Mouse (Mus musculus) c-Kit-positive CD71-positive TER-119-positive erythroid progenitor cells, embryonic 14.5 days (primary cell): ENCODE measurements around the gene Myh7b.

Experiments
- DNase-seq: peaks from one replicate; pipeline ENCODE4 v3.0.0-alpha.2; 2013; ENCODE audit warnings: low spot score

The Myh7b gene

GRCm38 (mm10) chr2:155634562-155634961, 23.6 kb downstream of the Myh7b start:
- no peak for DNase-seq

DNA sequence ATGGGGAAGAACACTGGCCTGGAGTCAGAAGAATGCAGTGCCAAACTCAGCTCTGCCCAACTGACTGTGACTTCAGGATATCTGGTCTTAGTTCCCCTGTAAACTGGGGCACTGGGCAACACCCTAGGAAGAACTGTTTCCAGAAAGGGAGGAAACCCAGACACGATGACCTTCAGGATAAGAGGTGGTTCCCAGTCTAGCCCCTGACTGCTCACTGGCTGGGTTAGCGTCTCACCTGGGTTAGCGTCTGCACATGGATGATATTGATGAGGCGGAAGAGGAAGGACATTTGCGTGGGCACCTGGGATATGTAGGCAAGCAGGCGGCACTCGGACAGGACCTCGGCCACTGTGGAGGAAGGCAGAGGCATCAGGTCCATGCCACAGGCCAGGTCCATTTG, 24.9 kb downstream of the Myh7b start:
- DNase-seq: no peak

DNA sequence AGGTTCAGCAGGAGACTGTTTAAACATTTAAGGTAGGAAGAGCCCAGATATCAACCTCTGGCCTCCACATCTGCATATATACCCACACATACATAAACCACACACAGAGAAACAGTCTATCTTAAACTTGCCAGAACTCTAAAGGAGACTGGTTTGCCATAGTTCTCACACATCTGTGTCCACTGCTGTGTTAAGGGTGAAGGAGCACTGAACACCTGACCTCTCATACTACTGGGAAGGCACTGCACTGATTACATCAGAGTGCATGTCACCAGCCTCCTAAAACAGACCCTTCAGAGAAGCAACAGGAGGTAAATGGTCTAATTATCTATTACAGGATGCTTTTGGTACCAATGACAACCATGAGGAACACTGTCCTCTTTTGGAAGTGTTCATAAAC, 25.9 kb downstream of the Myh7b start:
- DNase-seq: no peak

- no peak for DNase-seq
Observed at GRCm38 (mm10) chr2:155637411-155637810, 26.4 kb downstream of the Myh7b start.

DNA sequence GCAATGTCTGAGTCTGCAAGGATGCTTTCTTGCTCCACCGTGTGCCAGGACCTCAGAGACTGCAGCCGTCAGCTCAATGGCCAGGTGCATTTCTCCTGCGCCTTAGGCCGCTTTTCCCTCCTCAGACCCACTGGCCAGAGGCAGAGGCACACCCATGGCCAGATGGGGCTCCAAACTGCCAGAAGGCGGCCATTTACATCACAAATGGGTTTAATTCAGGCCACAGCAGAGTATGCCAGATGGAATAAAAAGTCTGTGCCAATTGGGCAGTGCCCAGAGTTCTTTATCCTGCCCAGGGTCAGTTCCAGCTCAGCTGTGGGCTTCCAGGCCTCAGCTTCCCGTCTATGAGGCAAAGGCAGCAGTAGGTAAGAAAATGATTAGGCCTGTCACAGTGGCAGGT, 29.6 kb downstream of the Myh7b start:
- no peak for DNase-seq

DNA sequence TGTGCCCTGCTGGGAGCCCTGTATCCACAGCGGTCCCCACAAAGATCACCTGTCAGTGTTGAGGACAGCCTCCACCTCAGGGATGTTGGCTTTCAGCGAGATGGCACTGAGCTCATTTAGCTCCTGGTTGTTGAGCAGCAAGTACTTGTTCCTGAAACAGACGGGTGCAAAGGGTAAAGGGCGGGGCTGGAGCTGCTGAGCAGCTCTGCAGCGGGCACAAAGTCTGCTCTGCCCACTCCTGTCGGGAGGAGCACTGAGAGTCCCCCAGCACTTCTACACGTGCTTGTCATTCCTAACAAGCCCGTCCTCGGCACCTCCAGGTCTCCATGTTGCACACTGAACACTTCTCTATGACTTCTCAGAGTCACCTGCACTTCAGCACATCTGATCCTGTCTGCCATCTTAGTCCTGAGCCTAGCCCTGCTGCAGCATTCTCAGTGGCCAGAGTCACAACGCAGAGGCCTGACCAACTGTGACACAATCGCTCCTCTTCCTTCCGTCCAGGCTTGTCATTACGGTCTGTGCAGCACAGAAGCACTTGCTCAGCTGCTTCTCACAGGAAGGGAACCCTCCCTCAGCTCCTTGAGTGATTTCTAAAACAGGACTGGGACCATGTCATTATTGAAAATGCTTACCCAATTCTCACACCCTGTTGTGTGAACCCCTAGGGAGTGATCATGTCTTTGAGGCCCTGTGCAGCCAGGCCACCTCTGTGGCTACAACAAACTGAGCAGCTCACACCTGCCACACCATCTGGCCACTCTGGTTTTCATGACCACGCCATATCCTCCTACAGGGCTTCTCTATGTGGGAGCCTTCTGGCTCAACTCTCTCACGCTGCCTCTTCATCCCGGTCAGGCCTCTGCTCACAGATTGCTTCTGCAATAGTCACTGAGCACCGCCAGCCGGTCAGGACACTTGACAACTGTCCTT, 30.8 kb downstream of the Myh7b start:
- DNase-seq: no peak

GRCm38 (mm10) chr2:155645746-155646145, 34.7 kb downstream of the Myh7b start:
- no peak for DNase-seq

- DNase-seq: no peak
Observed at GRCm38 (mm10) chr2:155652618-155653017, 41.6 kb downstream of the Myh7b start.

DNA sequence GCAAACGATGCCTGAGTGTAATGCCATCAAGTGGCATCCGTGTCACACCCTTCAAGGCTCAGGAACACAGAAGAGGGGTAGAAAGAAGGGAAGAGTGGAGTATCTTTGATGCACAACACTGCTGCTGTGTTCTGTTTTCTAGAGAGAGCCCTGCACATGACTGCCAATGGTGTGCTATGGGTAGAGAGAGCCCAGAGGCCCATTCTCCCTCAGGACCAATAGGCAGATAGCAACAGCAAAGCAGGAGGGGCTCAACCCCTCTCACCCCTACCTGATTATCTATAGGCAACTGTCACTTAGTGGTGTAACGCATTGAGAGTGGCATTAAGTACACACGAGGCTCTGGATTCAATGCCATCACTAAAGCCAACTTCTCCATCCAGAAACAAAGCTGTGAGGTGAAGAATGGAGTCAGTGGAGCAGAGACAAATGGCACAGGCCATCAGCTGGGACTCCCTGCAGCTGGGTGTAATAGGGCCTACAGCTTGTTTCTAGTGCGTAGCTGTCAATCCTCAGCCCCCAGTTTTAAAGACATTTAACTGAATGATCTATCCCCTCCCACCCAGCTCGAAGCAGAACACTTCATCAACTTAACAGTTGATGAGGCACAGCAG, 44.9 kb downstream of the Myh7b start:
- no peak for DNase-seq

DNA sequence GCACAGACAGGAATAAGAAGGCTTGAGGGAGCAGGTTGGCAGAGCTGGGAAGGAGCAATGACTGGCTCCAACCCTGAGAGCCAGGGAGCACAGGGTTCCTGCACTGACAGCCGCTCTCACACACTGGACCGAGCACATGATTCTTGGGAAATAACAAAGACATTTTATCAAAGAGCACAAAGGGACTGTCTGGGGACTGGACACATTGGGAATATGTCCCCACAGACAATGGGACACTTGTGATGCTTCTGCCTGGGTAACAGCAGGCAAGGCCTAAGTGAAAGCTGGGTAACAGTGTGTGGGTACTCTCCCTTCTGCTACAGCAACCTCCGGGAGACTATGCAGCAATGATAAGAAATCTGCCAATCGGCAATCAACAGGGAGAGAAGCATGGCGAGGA, 51.4 kb downstream of the Myh7b start:
- no peak for DNase-seq

GRCm38 (mm10) chr2:155663097-155663496, 52.1 kb downstream of the Myh7b start:
- no peak for DNase-seq

DNA sequence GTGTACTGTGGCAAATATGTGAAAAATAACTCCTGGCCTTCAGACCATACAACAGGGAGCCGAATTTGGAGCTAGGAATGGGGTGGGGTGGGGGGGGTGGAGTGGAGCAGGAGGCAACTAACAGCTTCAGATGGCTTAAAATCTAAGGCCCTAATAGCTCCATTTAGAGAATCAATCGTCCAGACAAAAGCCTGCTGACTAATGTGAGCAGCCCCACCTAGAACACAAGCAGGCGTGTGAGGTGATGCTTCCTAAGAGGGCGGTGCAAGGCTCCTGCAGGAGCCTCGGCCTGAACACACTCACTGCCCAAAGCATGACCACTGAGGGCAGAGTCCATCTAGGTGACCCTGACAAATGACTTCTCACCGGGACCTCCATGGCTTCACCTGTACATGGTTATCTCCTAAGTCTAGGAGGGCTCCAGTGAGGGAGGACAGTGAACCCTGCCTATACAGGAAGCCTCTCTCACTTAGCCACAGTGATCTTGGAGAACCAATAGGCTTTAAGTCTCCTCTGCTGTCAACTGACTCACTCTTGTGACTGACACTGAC, 53.0 kb downstream of the Myh7b start:
- DNase-seq: no peak

DNA sequence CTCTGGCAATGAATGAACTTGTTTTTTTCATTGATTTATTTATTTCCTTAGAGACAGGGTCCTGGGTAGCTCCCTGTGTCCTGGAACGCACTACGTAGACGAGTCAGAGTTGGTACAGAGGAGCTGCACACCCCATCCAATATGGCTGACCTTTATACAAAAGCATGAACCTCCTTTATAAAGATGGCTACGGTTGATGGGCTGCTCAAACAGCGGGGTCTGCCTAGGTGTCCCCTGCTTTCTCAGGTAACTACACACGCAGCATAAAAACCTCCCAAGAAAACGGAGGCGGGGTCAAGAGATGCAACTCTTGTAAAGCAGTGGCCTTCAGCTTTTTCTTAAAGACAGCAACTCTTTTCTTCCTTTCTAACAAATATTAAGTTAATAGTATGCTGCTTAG, 56.9 kb downstream of the Myh7b start:
- DNase-seq: no peak

- DNase-seq: peak; percentile 34
Observed at GRCm38 (mm10) chr2:155668461-155668860, 57.4 kb downstream of the Myh7b start.

DNA sequence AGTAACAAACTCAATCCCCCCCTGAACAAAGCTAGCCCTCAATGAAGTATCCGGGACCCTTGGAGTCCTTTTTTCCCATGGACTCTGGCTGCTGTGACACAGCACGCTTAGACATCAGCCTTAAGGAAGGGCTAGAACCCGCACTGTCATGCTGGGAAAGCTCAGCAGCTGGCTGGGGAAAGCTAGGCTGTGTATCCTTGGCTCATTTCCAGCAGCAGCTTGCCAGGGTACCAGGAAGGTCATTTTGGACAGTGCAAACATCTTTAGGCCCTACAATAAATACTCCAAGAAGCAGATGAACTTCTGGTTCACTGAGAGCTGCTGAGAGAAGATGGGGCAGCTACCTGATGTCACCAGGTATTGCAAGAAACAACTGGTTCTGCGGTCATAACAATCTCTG, 60.2 kb downstream of the Myh7b start:
- DNase-seq: no peak

DNA sequence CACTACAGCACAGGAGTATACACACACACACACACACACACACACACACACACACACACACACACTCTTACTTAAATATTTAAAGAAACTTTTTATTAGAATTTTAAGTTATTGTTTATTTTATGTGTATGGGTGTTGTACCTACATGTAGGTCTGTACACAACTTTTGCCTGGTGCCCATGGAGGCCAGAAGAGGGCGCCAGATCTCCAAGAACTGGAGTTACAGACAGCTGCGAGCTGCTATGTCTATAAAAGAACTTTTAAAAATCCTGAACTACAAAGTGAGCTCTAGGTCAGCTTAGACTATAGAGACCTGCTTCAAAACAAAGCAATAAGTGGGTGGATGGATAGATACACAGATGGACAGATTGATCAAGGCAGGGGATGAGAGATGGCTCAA, 62.5 kb downstream of the Myh7b start:
- DNase-seq: peak; percentile 70

GRCm38 (mm10) chr2:155675118-155675517, 64.1 kb downstream of the Myh7b start:
- DNase-seq: no peak

- no peak for DNase-seq
Observed at GRCm38 (mm10) chr2:155679586-155680110, 68.6 kb downstream of the Myh7b start.

DNA sequence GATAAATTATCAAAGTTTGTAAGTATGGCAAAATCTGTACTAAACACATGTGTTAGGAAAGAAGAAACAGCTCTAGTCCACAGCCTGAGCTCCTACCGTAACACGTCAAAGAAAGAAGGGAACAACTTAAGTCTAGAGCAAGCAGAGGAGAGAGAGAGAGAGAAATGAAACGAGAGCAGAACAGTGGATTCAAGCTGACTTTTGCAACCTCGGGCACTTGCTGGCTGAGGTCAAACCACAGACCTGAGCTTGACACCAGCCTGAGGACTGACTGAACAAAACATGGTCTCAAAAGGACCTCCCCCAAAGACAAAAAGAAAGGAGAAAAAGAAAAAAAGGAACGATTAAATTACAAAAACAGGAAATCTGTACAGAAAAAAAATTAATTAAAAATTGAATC, 69.6 kb downstream of the Myh7b start:
- DNase-seq: no peak

DNA sequence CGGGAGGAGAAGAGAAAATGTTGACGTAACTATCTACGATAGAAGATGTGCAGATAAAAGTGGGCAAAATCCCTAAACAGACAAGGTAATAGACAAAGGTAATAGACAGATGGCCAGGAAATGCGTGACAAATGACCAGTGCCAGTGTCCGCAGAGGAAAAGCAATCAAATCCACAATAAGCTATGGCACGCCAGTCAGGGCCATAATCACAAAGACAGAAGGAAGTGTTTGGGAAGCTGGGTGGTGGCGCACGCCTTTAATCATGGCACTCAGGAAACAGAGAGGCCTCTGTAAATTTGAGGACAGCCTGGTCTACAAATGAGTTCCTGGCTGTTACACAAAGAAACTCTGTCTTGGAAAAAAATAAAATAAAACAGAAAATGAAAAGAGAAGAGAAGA, 70.2 kb downstream of the Myh7b start:
- no peak for DNase-seq

GRCm38 (mm10) chr2:155681874-155682273, 70.9 kb downstream of the Myh7b start:
- no peak for DNase-seq

- DNase-seq: no peak
Observed at GRCm38 (mm10) chr2:155683137-155683536, 72.1 kb downstream of the Myh7b start.

- DNase-seq: no peak
Observed at GRCm38 (mm10) chr2:155683821-155684220, 72.8 kb downstream of the Myh7b start.
